Mouse (Mus musculus) megakaryocyte, embryonic 14.5 days (primary cell): ENCODE data around the gene Snrpf.

Experiments
- FLI1 ChIP-seq: IDR thresholded peaks from 2 replicates; pipeline ENCODE4 v1.6.1; 2012; ENCODE audit warnings: low read length, inconsistent platforms, mixed read lengths
- GATA1 ChIP-seq: IDR thresholded peaks from 3 replicates; pipeline ENCODE4 v1.6.1; 2012; ENCODE audit warnings: mixed read lengths, low read length, inconsistent platforms, borderline replicate concordance

- no peak for TF ChIP-seq GATA1
- TF ChIP-seq FLI1, result no peak
Measured at GRCm38 (mm10) chr10:93543176-93543575, 46.3 kb downstream of the Snrpf start.
